Mouse (Mus musculus): ENCODE measurements at regions not wholly inside any gene's neighbourhood (a gene's known extent, or its start where the extent isn't known, plus 50 kb on each side); places are given as distances from the start of the nearest gene placed in this dataset.
A peak's percentile ranks its signal among the peaks of the same experiment; 100 is the strongest.

- no peak for DNase-seq (ENCODE audit: low spot score in 2 of 2)
Observed at GRCm38 (mm10) chr13:48094275-48095035, 166.6 kb upstream of the Id4 start.

- no peak for DNase-seq (ENCODE audit: low spot score in 2 of 2)
Observed at GRCm38 (mm10) chr13:48102156-48102555, 158.9 kb upstream of the Id4 start.

- no peak for DNase-seq (ENCODE audit: low spot score in 2 of 2)
Observed at GRCm38 (mm10) chr13:48102576-48102975, 158.5 kb upstream of the Id4 start.

- no peak for DNase-seq (ENCODE audit: low spot score in 2 of 2)
Observed at GRCm38 (mm10) chr13:48104766-48105165, 156.3 kb upstream of the Id4 start.

- no peak for DNase-seq (ENCODE audit: low spot score in 2 of 2)
Observed at GRCm38 (mm10) chr13:48106946-48107345, 154.1 kb upstream of the Id4 start.

- no peak for DNase-seq (ENCODE audit: low spot score in 2 of 2)
Observed at GRCm38 (mm10) chr13:48115890-48116289, 145.1 kb upstream of the Id4 start.

GRCm38 (mm10) chr13:48126582-48126981, 134.4 kb upstream of the Id4 start:
- peak in 1 of 2 experiments; percentile 13 for DNase-seq (ENCODE audit: low spot score in 2 of 2)

GRCm38 (mm10) chr13:48130724-48131123, 130.3 kb upstream of the Id4 start:
- DNase-seq (ENCODE audit: low spot score in 2 of 2) = peak; percentile 45 to 60

GRCm38 (mm10) chr13:48131681-48132080, 129.3 kb upstream of the Id4 start:
- no peak for DNase-seq (ENCODE audit: low spot score in 2 of 2)

- no peak for DNase-seq (ENCODE audit: low spot score in 2 of 2)
Observed at GRCm38 (mm10) chr13:48145976-48146375, 115.1 kb upstream of the Id4 start.

GRCm38 (mm10) chr13:48147061-48147460, 114.0 kb upstream of the Id4 start:
- no peak for DNase-seq (ENCODE audit: low spot score in 2 of 2)

GRCm38 (mm10) chr13:48153248-48153647, 107.8 kb upstream of the Id4 start:
- no peak for DNase-seq (ENCODE audit: low spot score in 2 of 2)

GRCm38 (mm10) chr13:48153684-48154413, 107.2 kb upstream of the Id4 start:
- no peak for DNase-seq (ENCODE audit: low spot score in 2 of 2)

- no peak for DNase-seq (ENCODE audit: low spot score in 2 of 2)
Observed at GRCm38 (mm10) chr13:48154414-48155105, 106.5 kb upstream of the Id4 start.

- DNase-seq (ENCODE audit: low spot score in 2 of 2) = no peak
Observed at GRCm38 (mm10) chr13:48159020-48159910, 101.8 kb upstream of the Id4 start.

- no peak for DNase-seq (ENCODE audit: low spot score in 2 of 2)
Observed at GRCm38 (mm10) chr13:48160161-48160560, 100.9 kb upstream of the Id4 start.

- no peak for DNase-seq (ENCODE audit: low spot score in 2 of 2)
Observed at GRCm38 (mm10) chr13:48161339-48161738, 99.7 kb upstream of the Id4 start.

- DNase-seq (ENCODE audit: low spot score in 2 of 2) = no peak
Observed at GRCm38 (mm10) chr13:48164586-48164985, 96.4 kb upstream of the Id4 start.

GRCm38 (mm10) chr13:48165838-48166237, 95.2 kb upstream of the Id4 start:
- no peak for DNase-seq (ENCODE audit: low spot score in 2 of 2)

GRCm38 (mm10) chr13:48167976-48168375, 93.1 kb upstream of the Id4 start:
- no peak for DNase-seq (ENCODE audit: low spot score in 2 of 2)

GRCm38 (mm10) chr13:48171309-48171953, 89.6 kb upstream of the Id4 start:
- no peak for DNase-seq (ENCODE audit: low spot score in 2 of 2)

Measured in frontal cortex, postnatal 36 days (tissue).